Mouse (Mus musculus) adrenal gland, postnatal 25 days (tissue): ENCODE measurements at regions not wholly inside any gene's neighbourhood (a gene's known extent, or its start where the extent isn't known, plus 50 kb on each side); places are given as distances from the start of the nearest gene placed in this dataset.
A peak's percentile ranks its signal among the peaks of the same experiment; 100 is the strongest.

ENCODE experiments used
- DNase-seq: peaks from one replicate; pipeline ENCODE4 v3.0.0; 2021; ENCODE audit warnings: mixed read lengths

GRCm38 (mm10) chr6:104916787-104917186 lies 424.2 kb downstream of the Cntn6 start:
- no peak for DNase-seq

- DNase-seq: no peak
These were observed 430.0 kb downstream of the Cntn6 start for GRCm38 (mm10) chr6:104922577-104922976.

- no peak for DNase-seq
These were observed 433.5 kb downstream of the Cntn6 start for GRCm38 (mm10) chr6:104926088-104926487.

GRCm38 (mm10) chr6:104930284-104930683 lies 437.7 kb downstream of the Cntn6 start:
- no peak for DNase-seq

- no peak for DNase-seq
These were observed 439.6 kb downstream of the Cntn6 start for GRCm38 (mm10) chr6:104932153-104932552.

- no peak for DNase-seq
These were observed 446.5 kb downstream of the Cntn6 start for GRCm38 (mm10) chr6:104939134-104939533.

- no peak for DNase-seq
These were observed 481.9 kb downstream of the Cntn6 start for GRCm38 (mm10) chr6:104974517-104974916.

- DNase-seq: no peak
These were observed 491.6 kb downstream of the Cntn6 start for GRCm38 (mm10) chr6:104984144-104984543.

GRCm38 (mm10) chr6:104989863-104990262 lies 497.3 kb downstream of the Cntn6 start:
- no peak for DNase-seq

GRCm38 (mm10) chr6:104990366-104990765 lies 497.8 kb downstream of the Cntn6 start:
- DNase-seq: no peak

GRCm38 (mm10) chr6:104999601-105000000 lies 507.0 kb downstream of the Cntn6 start:
- DNase-seq: no peak

- no peak for DNase-seq
These were observed 528.1 kb downstream of the Cntn6 start for GRCm38 (mm10) chr6:105020672-105021071.

- DNase-seq: no peak
These were observed 528.6 kb downstream of the Cntn6 start for GRCm38 (mm10) chr6:105021174-105021573.

- no peak for DNase-seq
These were observed 573.6 kb downstream of the Cntn6 start for GRCm38 (mm10) chr6:105066146-105066545.

- DNase-seq: peak; percentile 17
These were observed 586.6 kb upstream of the Cntn4 start for GRCm38 (mm10) chr6:105090882-105091281.
